In genomic region chr11:78531046-78531445, GRCm38 (mm10) we compare ENCODE assay signal across 8 mouse cellular contexts. TPM values are rescaled to one million over a fixed set of nuclear protein-coding genes. Genes with fewer than 3 reads are reported as not detected.
DNase-seq lines count a peak whose midpoint lies in the region; ATAC-seq and TF ChIP-seq lines count a peak whose summit lies in the region.

No protein-coding gene starts in this region.

- 86% methylated on average over 6 of the region's 6 CpGs for WGBS in forebrain, embryonic 15.5 days
- 87% methylated on average over 6 of the region's 6 CpGs for WGBS in forebrain, embryonic 13.5 days
- WGBS in heart, postnatal 0 days: 51% methylated on average over 6 of the region's 6 CpGs
- WGBS in cerebellum, adult 2 months: 32% methylated on average over 6 of the region's 6 CpGs
- 81% methylated on average over 6 of the region's 6 CpGs for WGBS in forebrain, embryonic 16.5 days

- peak; percentile 61 for DNase-seq in heart, postnatal 0 days (ENCODE audit: low spot score)
- peak; percentile 54 to 69 for DNase-seq in kidney, postnatal 4 days
- no peak for DNase-seq in cerebellum, adult 2 months

- TF ChIP-seq CTCF in heart, postnatal 0 days (IDR thresholded peaks at IDR 0.05; ENCODE audit: low read depth): no peak
- TF ChIP-seq CTCF in cerebellum, adult 2 months (IDR thresholded peaks at IDR 0.05; ENCODE audit: borderline replicate concordance, insufficient read depth, low read depth, low read length): no peak

- no peaks in the 10 kb centered on the region for H3K27me3 ChIP-seq in forebrain, embryonic 15.5 days
- no peaks in the 10 kb centered on the region for H3K27me3 ChIP-seq in forebrain, embryonic 13.5 days
- no peaks in the 10 kb centered on the region for H3K27me3 ChIP-seq in heart, postnatal 0 days (ENCODE audit: control insufficient read depth, insufficient read depth, low read length)
- no peaks in the 10 kb centered on the region for H3K27me3 ChIP-seq in cerebellum, adult 2 months (ENCODE audit: control insufficient read depth, insufficient read depth, low read length)
- no peaks in the 10 kb centered on the region for H3K27me3 ChIP-seq in forebrain, embryonic 16.5 days (replicated peaks; ENCODE audit: control insufficient read depth, insufficient read depth, low read length)

- peak; percentile 80 for TF ChIP-seq EP300 in heart, postnatal 0 days (IDR thresholded peaks at IDR 0.05; ENCODE audit: low read depth)

- no peak overlapping the region for H3K4me3 ChIP-seq in forebrain, embryonic 15.5 days
- H3K4me3 ChIP-seq in forebrain, embryonic 13.5 days: no peak overlapping the region
- H3K4me3 ChIP-seq in brown adipose tissue, adult 24 weeks (ENCODE audit: insufficient read depth, low read depth, low read length): peak overlapping the region; percentile 31
- H3K4me3 ChIP-seq in heart, postnatal 0 days (ENCODE audit: low read depth, low read length): no peak overlapping the region
- no peak overlapping the region for H3K4me3 ChIP-seq in cerebellum, adult 2 months (replicated peaks; ENCODE audit: insufficient read depth, low read depth, low read length)
- H3K4me3 ChIP-seq in forebrain, embryonic 16.5 days (replicated peaks; ENCODE audit: low read length): no peak overlapping the region

- H3K36me3 ChIP-seq in forebrain, embryonic 15.5 days: peaks cover 38% of the 10 kb centered on the region
- peaks cover 48% of the 10 kb centered on the region for H3K36me3 ChIP-seq in forebrain, embryonic 13.5 days (ENCODE audit: poor library complexity, severe bottlenecking)
- peaks cover 47% of the 10 kb centered on the region for H3K36me3 ChIP-seq in heart, postnatal 0 days (replicated peaks; ENCODE audit: control insufficient read depth, insufficient read depth, low read length)
- peaks cover 8% of the 10 kb centered on the region; the same call in 1 of the 2 replicates for H3K36me3 ChIP-seq in forebrain, embryonic 16.5 days (ENCODE audit: control insufficient read depth, insufficient read depth)

- H3K9me3 ChIP-seq in forebrain, embryonic 15.5 days: no peaks in the 10 kb centered on the region
- H3K9me3 ChIP-seq in forebrain, embryonic 13.5 days (replicated peaks): no peaks in the 10 kb centered on the region
- no peaks in the 10 kb centered on the region for H3K9me3 ChIP-seq in heart, postnatal 0 days (replicated peaks; ENCODE audit: control insufficient read depth, low read length)
- no peaks in the 10 kb centered on the region for H3K9me3 ChIP-seq in forebrain, embryonic 16.5 days (ENCODE audit: control insufficient read depth, low read length)

- no peak for ATAC-seq in forebrain, embryonic 15.5 days (replicated peaks)
- ATAC-seq in forebrain, embryonic 13.5 days: no peak
- peak; percentile 6; the same call in 1 of the 2 replicates for ATAC-seq in heart, postnatal 0 days (ENCODE audit: insufficient read depth, low read depth)
- no peak for ATAC-seq in frontal cortex, adult (ENCODE audit: low TSS enrichment)
- no peak for ATAC-seq in forebrain, embryonic 16.5 days

- no peak overlapping the region for H3K4me2 ChIP-seq in forebrain, embryonic 15.5 days (replicated peaks)
- no peak overlapping the region for H3K4me2 ChIP-seq in forebrain, embryonic 13.5 days
- peak overlapping the region; percentile 15; the same call in 1 of the 2 replicates for H3K4me2 ChIP-seq in heart, postnatal 0 days (ENCODE audit: low read depth, low read length)
- no peak overlapping the region for H3K4me2 ChIP-seq in forebrain, embryonic 16.5 days (ENCODE audit: low read length)

- no peak overlapping the region for H3K9ac ChIP-seq in forebrain, embryonic 15.5 days (replicated peaks)
- no peak overlapping the region for H3K9ac ChIP-seq in forebrain, embryonic 13.5 days
- peak overlapping the region; percentile 15; the same call in 1 of the 2 replicates for H3K9ac ChIP-seq in heart, postnatal 0 days (replicated peaks; ENCODE audit: low read depth, low read length)
- H3K9ac ChIP-seq in forebrain, embryonic 16.5 days (replicated peaks; ENCODE audit: low read depth, low read length): no peak overlapping the region

- H3K4me1 ChIP-seq in forebrain, embryonic 15.5 days: peaks cover 13% of the 10 kb centered on the region
- H3K4me1 ChIP-seq in forebrain, embryonic 13.5 days: peaks cover 15% of the 10 kb centered on the region
- peaks cover 12% of the 10 kb centered on the region for H3K4me1 ChIP-seq in brown adipose tissue, adult 24 weeks (ENCODE audit: control insufficient read depth, insufficient read depth, insufficient read length, low read length)
- peaks cover 11% of the 10 kb centered on the region for H3K4me1 ChIP-seq in heart, postnatal 0 days (ENCODE audit: control insufficient read depth, insufficient read depth)
- H3K4me1 ChIP-seq in cerebellum, adult 2 months (ENCODE audit: control insufficient read depth, insufficient read depth, low read length): peaks cover 9% of the 10 kb centered on the region
- peaks cover 13% of the 10 kb centered on the region for H3K4me1 ChIP-seq in forebrain, embryonic 16.5 days (replicated peaks; ENCODE audit: control insufficient read depth, insufficient read depth, low read length)

- 0 out of 2 replicates have a peak overlapping the region, but pooled peaks have one; percentile 21 for H3K27ac ChIP-seq in forebrain, embryonic 15.5 days (replicated peaks)
- H3K27ac ChIP-seq in forebrain, embryonic 13.5 days: no peak overlapping the region
- H3K27ac ChIP-seq in brown adipose tissue, adult 24 weeks (replicated peaks; ENCODE audit: low read depth, low read length): peak overlapping the region; percentile 97
- peak overlapping the region; percentile 79 for H3K27ac ChIP-seq in heart, postnatal 0 days (ENCODE audit: low read depth)
- no peak overlapping the region for H3K27ac ChIP-seq in cerebellum, adult 2 months (ENCODE audit: insufficient read depth, low read length)
- no peak overlapping the region for H3K27ac ChIP-seq in forebrain, embryonic 16.5 days (ENCODE audit: low read length)

- TF ChIP-seq POLR2A in cerebellum, adult 2 months (IDR thresholded peaks at IDR 0.05; ENCODE audit: borderline replicate concordance, insufficient read depth, low read length): no peak

RNA-seq across cellular contexts. Expression of gene Tnfaip1, which starts 5.1 kb away (rescaled TPM):
- polyA plus RNA-seq in forebrain, embryonic 15.5 days (2015; fragmentation: Nextera tagmentation; extraction: Ambion mirVana): 66.8 and 67.1 TPM in 2 replicates
- 65.6 and 71.9 TPM in 2 replicates for polyA plus RNA-seq in forebrain, embryonic 13.5 days (2015; fragmentation: Nextera tagmentation; extraction: Ambion mirVana)
- polyA plus RNA-seq in brown adipose tissue, adult 24 weeks (2012; ENCODE audit: insufficient read depth, insufficient read length, missing spikeins): 25.2 and 30.1 TPM in 2 replicates
- 49.7 and 52.1 TPM in 2 replicates for total RNA-seq in heart, postnatal 0 days (2014; rRNA removed; ENCODE audit: low replicate concordance)
- polyA plus RNA-seq in heart, postnatal 0 days (2015; fragmentation: Nextera tagmentation; extraction: Ambion mirVana): 48.7 and 50.0 TPM in 2 replicates
- polyA plus RNA-seq in cerebellum, adult 2 months (2012; rRNA removed): 36.7 and 38.0 TPM in 2 replicates
- polyA plus RNA-seq in forebrain, embryonic 16.5 days (2015; fragmentation: Nextera tagmentation; extraction: Ambion mirVana): 71.5 and 71.8 TPM in 2 replicates

RNA-seq across cellular contexts. Expression of gene Ift20, which starts 5.1 kb away (rescaled TPM):
- polyA plus RNA-seq in forebrain, embryonic 15.5 days (2015; fragmentation: Nextera tagmentation; extraction: Ambion mirVana): 112 and 113 TPM in 2 replicates
- polyA plus RNA-seq in forebrain, embryonic 13.5 days (2015; fragmentation: Nextera tagmentation; extraction: Ambion mirVana): 92.2 and 114 TPM in 2 replicates
- 67.3 and 75.5 TPM in 2 replicates for polyA plus RNA-seq in brown adipose tissue, adult 24 weeks (2012; ENCODE audit: insufficient read depth, insufficient read length, missing spikeins)
- total RNA-seq in heart, postnatal 0 days (2014; rRNA removed; ENCODE audit: low replicate concordance): 90.8 and 148 TPM in 2 replicates
- 111 and 114 TPM in 2 replicates for polyA plus RNA-seq in heart, postnatal 0 days (2015; fragmentation: Nextera tagmentation; extraction: Ambion mirVana)
- 83.7 and 91.8 TPM in 2 replicates for polyA plus RNA-seq in cerebellum, adult 2 months (2012; rRNA removed)
- 111 and 117 TPM in 2 replicates for polyA plus RNA-seq in forebrain, embryonic 16.5 days (2015; fragmentation: Nextera tagmentation; extraction: Ambion mirVana)

RNA-seq across cellular contexts. Expression of gene Poldip2, which starts 19.1 kb away (rescaled TPM):
- 205 and 217 TPM in 2 replicates for polyA plus RNA-seq in forebrain, embryonic 15.5 days (2015; fragmentation: Nextera tagmentation; extraction: Ambion mirVana)
- polyA plus RNA-seq in forebrain, embryonic 13.5 days (2015; fragmentation: Nextera tagmentation; extraction: Ambion mirVana): 170 and 176 TPM in 2 replicates
- 190 and 193 TPM in 2 replicates for polyA plus RNA-seq in brown adipose tissue, adult 24 weeks (2012; ENCODE audit: insufficient read depth, insufficient read length, missing spikeins)
- 225 and 247 TPM in 2 replicates for total RNA-seq in heart, postnatal 0 days (2014; rRNA removed; ENCODE audit: low replicate concordance)
- polyA plus RNA-seq in heart, postnatal 0 days (2015; fragmentation: Nextera tagmentation; extraction: Ambion mirVana): 209 and 214 TPM in 2 replicates
- 133 TPM in 2 replicates for polyA plus RNA-seq in cerebellum, adult 2 months (2012; rRNA removed)
- polyA plus RNA-seq in forebrain, embryonic 16.5 days (2015; fragmentation: Nextera tagmentation; extraction: Ambion mirVana): 209 and 214 TPM in 2 replicates

RNA-seq across cellular contexts. Expression of gene Tmem199, which starts 19.1 kb away (rescaled TPM):
- polyA plus RNA-seq in forebrain, embryonic 15.5 days (2015; fragmentation: Nextera tagmentation; extraction: Ambion mirVana): 86.1 and 86.7 TPM in 2 replicates
- polyA plus RNA-seq in forebrain, embryonic 13.5 days (2015; fragmentation: Nextera tagmentation; extraction: Ambion mirVana): 85.9 and 86.6 TPM in 2 replicates
- 21.4 and 27.2 TPM in 2 replicates for polyA plus RNA-seq in brown adipose tissue, adult 24 weeks (2012; ENCODE audit: insufficient read depth, insufficient read length, missing spikeins)
- total RNA-seq in heart, postnatal 0 days (2014; rRNA removed; ENCODE audit: low replicate concordance): 13.1 and 29.9 TPM in 2 replicates
- polyA plus RNA-seq in heart, postnatal 0 days (2015; fragmentation: Nextera tagmentation; extraction: Ambion mirVana): 35.0 and 36.4 TPM in 2 replicates
- 67.9 and 69.5 TPM in 2 replicates for polyA plus RNA-seq in cerebellum, adult 2 months (2012; rRNA removed)
- polyA plus RNA-seq in forebrain, embryonic 16.5 days (2015; fragmentation: Nextera tagmentation; extraction: Ambion mirVana): 78.8 and 86.3 TPM in 2 replicates

RNA-seq across cellular contexts. Expression of gene Tmem97, which starts 19.5 kb away (rescaled TPM):
- polyA plus RNA-seq in forebrain, embryonic 15.5 days (2015; fragmentation: Nextera tagmentation; extraction: Ambion mirVana): 30.4 and 35.2 TPM in 2 replicates
- 45.9 and 49.0 TPM in 2 replicates for polyA plus RNA-seq in forebrain, embryonic 13.5 days (2015; fragmentation: Nextera tagmentation; extraction: Ambion mirVana)
- 14.8 and 20.7 TPM in 2 replicates for polyA plus RNA-seq in brown adipose tissue, adult 24 weeks (2012; ENCODE audit: insufficient read depth, insufficient read length, missing spikeins)
- total RNA-seq in heart, postnatal 0 days (2014; rRNA removed; ENCODE audit: low replicate concordance): 41.5 and 57.2 TPM in 2 replicates
- 37.5 and 39.4 TPM in 2 replicates for polyA plus RNA-seq in heart, postnatal 0 days (2015; fragmentation: Nextera tagmentation; extraction: Ambion mirVana)
- polyA plus RNA-seq in cerebellum, adult 2 months (2012; rRNA removed): 15.6 and 15.9 TPM in 2 replicates
- polyA plus RNA-seq in forebrain, embryonic 16.5 days (2015; fragmentation: Nextera tagmentation; extraction: Ambion mirVana): 31.1 and 34.9 TPM in 2 replicates

Comparison
In these comparisons a context has a peak if more than half of its experiments do, and no peak if none do; other contexts are left out.
1. H3K27ac ChIP-seq: peak in forebrain, embryonic 15.5 days (single experiment), brown adipose tissue, adult 24 weeks (single experiment) and heart, postnatal 0 days (single experiment); none in forebrain, embryonic 13.5 days (single experiment), cerebellum, adult 2 months (single experiment) and forebrain, embryonic 16.5 days (single experiment).
2. DNase-seq: peak in heart, postnatal 0 days (single experiment) and kidney, postnatal 4 days (2 of 2); none in cerebellum, adult 2 months (0 of 2).